Mouse (Mus musculus) forebrain, embryonic 10.5 days (tissue): ENCODE data around the gene Gramd4. TPM values are rescaled to one million over a fixed set of nuclear protein-coding genes. Genes with fewer than 3 reads are reported as not detected.

Source experiments
- polyA plus RNA-seq: library from polyadenylated mRNA; unstranded; fragments of >200 nt; fragmentation: Nextera tagmentation; extraction: Ambion mirVana; gene quantifications from 2 replicates; pipeline ENCODE4 v1.2.1, GENCODE M21; 2016

Gene Gramd4
- polyA plus RNA-seq, 1 experiment from 2014 or later = 16.2 TPM

Other genes with a start within 250 kb of the Gramd4 start
- gene Cdpf1, start 246.0 kb upstream of the Gramd4 start, polyA plus RNA-seq = 29.7 and 30.7 TPM in 2 replicates
- gene Pkdrej, start 236.0 kb upstream of the Gramd4 start, polyA plus RNA-seq = 0.04 and 0.09 TPM in 2 replicates
- gene Ttc38, start 225.4 kb upstream of the Gramd4 start, polyA plus RNA-seq = 2.2 and 3.1 TPM in 2 replicates
- 62.7 and 63.1 TPM in 2 replicates for gene Gtse1, start 197.9 kb upstream of the Gramd4 start, polyA plus RNA-seq
- gene Trmu, start 178.4 kb upstream of the Gramd4 start, polyA plus RNA-seq = 39.6 and 39.7 TPM in 2 replicates
- gene Celsr1, start 23.9 kb upstream of the Gramd4 start, polyA plus RNA-seq = 2.4 and 2.6 TPM in 2 replicates
- gene Cerk, start 128.4 kb downstream of the Gramd4 start, polyA plus RNA-seq = 10.7 and 10.9 TPM in 2 replicates
- 9.5 and 10.8 TPM in 2 replicates for gene Tbc1d22a, start 156.8 kb downstream of the Gramd4 start, polyA plus RNA-seq